Mouse (Mus musculus): Measurements from ENCODE around the gene Asap2.

DNA sequence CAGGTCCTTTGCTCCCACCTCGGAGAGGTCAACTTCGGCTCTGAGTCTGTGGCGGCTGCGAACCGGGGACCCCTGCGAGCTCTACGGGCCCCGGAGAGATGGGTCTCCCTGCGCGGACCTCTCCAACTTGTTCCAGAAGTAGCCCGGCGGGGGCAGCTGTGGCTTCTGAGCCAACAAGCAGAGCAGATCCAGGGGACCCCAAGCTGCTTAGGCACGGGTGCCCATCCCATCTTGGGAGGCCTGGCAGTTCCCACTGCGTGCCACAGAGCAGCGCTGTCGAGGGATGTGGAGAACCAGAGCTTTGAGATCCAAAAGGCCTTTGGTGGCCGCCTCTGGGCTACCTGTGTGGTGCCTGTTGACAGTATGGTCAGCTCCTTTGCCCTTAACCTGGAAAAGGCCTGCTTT lies 122.2 kb downstream of the Asap2 start:
- TF ChIP-seq POLR2A (IDR thresholded peaks at IDR 0.05; ENCODE audit: control insufficient read depth, low read depth, low read length) (no peak), CTCF (IDR thresholded peaks at IDR 0.05; ENCODE audit: control insufficient read depth, insufficient read depth, insufficient replicate concordance, low read depth, low read length) (no peak)
